Mouse (Mus musculus) limb, embryonic 15.5 days (tissue): Measurements from ENCODE around the gene Best2. TPM values are rescaled to one million over a fixed set of nuclear protein-coding genes. Genes with fewer than 3 reads are reported as not detected.

ENCODE experiments used
- ATAC-seq: fragments of 200-750 bp; cut with Nextera tagmentation; 2 replicates; pipeline ENCODE4 v1.8.0; 2017; ENCODE audit warnings: low read depth, moderate TSS enrichment; ENCODE audit not compliant: insufficient number of reproducible peaks, low FRiP score, low TSS enrichment
- H3K27ac ChIP-seq: fragments of 300-500 bp; sonication (generic); 2 replicates; pipeline ENCODE4 v1.5.1; 2015; ENCODE audit warnings: moderate library complexity, mild to moderate bottlenecking, inconsistent platforms
- H3K27me3 ChIP-seq: fragments of 300-500 bp; sonication (generic); 2 replicates; pipeline ENCODE4 v1.6.1; 2015; ENCODE audit warnings: inconsistent platforms
- H3K36me3 ChIP-seq: fragments of 300-500 bp; sonication (generic); 2 replicates; pipeline ENCODE4 v1.6.1; 2015; ENCODE audit warnings: inconsistent platforms
- H3K4me1 ChIP-seq: fragments of 300-500 bp; sonication (generic); 2 replicates; pipeline ENCODE4 v1.6.1; 2015; ENCODE audit warnings: inconsistent platforms
- H3K4me2 ChIP-seq: fragments of 300-500 bp; sonication (generic); 2 replicates; pipeline ENCODE4 v1.6.1; 2015; ENCODE audit warnings: mild to moderate bottlenecking, inconsistent platforms
- H3K4me3 ChIP-seq: fragments of 300-500 bp; sonication (generic); 2 replicates; pipeline ENCODE4 v1.5.1; 2015; ENCODE audit warnings: mild to moderate bottlenecking, inconsistent platforms
- H3K9ac ChIP-seq: fragments of 300-500 bp; sonication (generic); 2 replicates; pipeline ENCODE4 v1.6.1; 2015; ENCODE audit warnings: inconsistent platforms
- H3K9me3 ChIP-seq: fragments of 300-500 bp; sonication (generic); 2 replicates; pipeline ENCODE4 v1.6.1; 2016; ENCODE audit warnings: inconsistent platforms
- WGBS: fragments of 180-500 bp; shearing (Covaris S2); methylation state at CpG from one replicate; pipeline ENCODE4 v1.1.7; 2015; 5-methylcytosine and 5-hydroxymethylcytosine counted together
- polyA plus RNA-seq: library from polyadenylated mRNA; unstranded; fragments of >200 nt; fragmentation: Nextera tagmentation; extraction: Ambion mirVana; gene quantifications from 2 replicates; pipeline ENCODE4 v1.2.1, GENCODE M21; 2015

Gene Best2
- polyA plus RNA-seq, 1 experiment from 2014 or later: 0.12 TPM

DNA sequence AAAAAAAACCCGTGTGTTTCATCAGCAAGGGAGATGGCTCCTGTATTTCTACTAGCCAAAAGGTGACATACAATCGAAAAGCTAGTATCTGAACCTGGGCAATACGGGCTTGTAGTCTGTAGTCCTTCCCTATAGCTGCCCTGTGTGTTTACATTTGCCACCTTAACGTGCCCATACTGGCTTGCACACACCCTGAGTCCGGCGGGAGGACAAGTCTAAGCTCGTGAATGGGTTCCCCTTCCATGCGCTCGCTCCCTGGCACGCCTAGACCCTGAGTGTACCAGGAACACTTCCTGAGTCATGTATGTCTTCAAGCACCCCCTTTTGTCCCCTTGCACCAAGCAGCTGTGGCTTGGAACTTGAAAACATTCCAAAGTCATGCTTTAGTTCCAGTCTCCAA, 2.4 kb upstream of the Best2 start:
- Histone ChIP-seq H3K4me2 (no peak overlapping the region), H3K36me3 (peaks cover 40% of the 10 kb centered on the region), H3K9me3 (no peaks in the 10 kb centered on the region), H3K27me3 (peaks cover 27% of the 10 kb centered on the region), H3K4me3 (no peak overlapping the region), H3K9ac (no peak overlapping the region), H3K27ac (no peak overlapping the region), H3K4me1 (peaks cover 5% of the 10 kb centered on the region)
- 67% methylated on average over 10 of the region's 10 CpGs for whole genome bisulfite sequencing
- no peak for ATAC-seq

- 4% methylated on average over 26 of the region's 26 CpGs for WGBS
- H3K4me3 ChIP-seq: peak overlapping the region; percentile 30
- ATAC-seq: peak; percentile 41; the same call in 1 of the 2 replicates
- peaks cover 5% of the 10 kb centered on the region for H3K4me1 ChIP-seq
- peak overlapping the region; percentile 54 for H3K4me2 ChIP-seq
- peaks cover 54% of the 10 kb centered on the region for H3K27me3 ChIP-seq
- H3K36me3 ChIP-seq: peaks cover 8% of the 10 kb centered on the region
- no peak overlapping the region for H3K9ac ChIP-seq
- no peaks in the 10 kb centered on the region for H3K9me3 ChIP-seq
- H3K27ac ChIP-seq: no peak overlapping the region
Observed at GRCm38 (mm10) chr8:85013230-85013840, 996 bp downstream of the Best2 start.

- peaks cover 70% of the 10 kb centered on the region for H3K27me3 ChIP-seq
- H3K4me2 ChIP-seq: no peak overlapping the region
- H3K4me3 ChIP-seq: no peak overlapping the region
- no peak overlapping the region for H3K9ac ChIP-seq
- H3K36me3 ChIP-seq: no peaks in the 10 kb centered on the region
- H3K4me1 ChIP-seq: peaks cover 9% of the 10 kb centered on the region
- ATAC-seq: no peak
- WGBS: 14% methylated on average over 28 of the region's 28 CpGs
- no peak overlapping the region for H3K27ac ChIP-seq
- H3K9me3 ChIP-seq: no peaks in the 10 kb centered on the region
Observed at GRCm38 (mm10) chr8:85011242-85011641, 3.1 kb downstream of the Best2 start.

GRCm38 (mm10) chr8:85007686-85008085, 6.6 kb downstream of the Best2 start:
- H3K4me1 ChIP-seq: 0 out of 2 replicates have a peak, but pooled peaks cover 4% of the 10 kb centered on the region
- WGBS: 12% methylated on average over 25 of the region's 25 CpGs
- H3K9ac ChIP-seq: no peak overlapping the region
- peaks cover 49% of the 10 kb centered on the region for H3K27me3 ChIP-seq
- H3K4me2 ChIP-seq: no peak overlapping the region
- ATAC-seq: no peak
- no peaks in the 10 kb centered on the region for H3K9me3 ChIP-seq
- H3K27ac ChIP-seq: no peak overlapping the region
- no peaks in the 10 kb centered on the region for H3K36me3 ChIP-seq
- no peak overlapping the region for H3K4me3 ChIP-seq

DNA sequence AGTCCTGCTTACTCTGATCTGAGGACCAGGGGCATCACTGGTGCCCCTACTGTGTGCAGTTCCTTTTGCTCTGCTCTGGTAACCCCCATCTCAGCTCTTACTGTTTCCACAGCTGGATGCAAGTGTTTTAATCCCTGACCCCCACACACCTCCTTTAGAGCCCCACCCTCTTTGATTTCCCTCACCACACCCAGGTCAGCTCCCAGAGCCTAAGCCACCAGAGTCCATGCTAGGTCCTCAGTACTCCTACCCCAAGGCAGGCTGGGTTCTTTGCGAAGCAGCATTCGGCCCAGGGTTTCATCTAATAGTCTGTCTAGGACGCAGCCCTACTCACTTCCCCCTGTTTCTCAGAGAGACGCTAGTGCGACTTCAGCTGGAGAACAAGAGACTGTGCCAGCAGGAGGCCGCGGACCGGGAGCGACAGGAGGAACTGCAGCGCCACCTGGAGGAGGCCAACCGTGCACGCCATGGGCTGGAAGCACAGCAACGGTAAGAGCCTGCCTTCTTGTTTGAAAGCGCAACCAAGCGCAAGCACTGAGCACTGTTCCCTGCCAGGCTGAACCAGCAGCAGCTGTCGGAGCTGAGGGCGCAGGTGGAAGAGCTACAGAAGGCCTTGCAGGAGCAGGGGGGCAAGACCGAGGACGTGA, 16.6 kb downstream of the Best2 start:
- H3K27ac ChIP-seq: no peak overlapping the region
- peak overlapping the region; percentile 17; the same call in 1 of the 2 replicates for H3K4me2 ChIP-seq
- peaks cover 16% of the 10 kb centered on the region for H3K4me1 ChIP-seq
- 6% methylated on average over 19 of the region's 19 CpGs for WGBS
- peaks cover 20% of the 10 kb centered on the region for H3K27me3 ChIP-seq
- peak; percentile 31; the same call in 1 of the 2 replicates for ATAC-seq
- H3K36me3 ChIP-seq: peaks cover 4% of the 10 kb centered on the region; the same call in 1 of the 2 replicates
- H3K9me3 ChIP-seq: no peaks in the 10 kb centered on the region
- no peak overlapping the region for H3K4me3 ChIP-seq
- no peak overlapping the region for H3K9ac ChIP-seq

DNA sequence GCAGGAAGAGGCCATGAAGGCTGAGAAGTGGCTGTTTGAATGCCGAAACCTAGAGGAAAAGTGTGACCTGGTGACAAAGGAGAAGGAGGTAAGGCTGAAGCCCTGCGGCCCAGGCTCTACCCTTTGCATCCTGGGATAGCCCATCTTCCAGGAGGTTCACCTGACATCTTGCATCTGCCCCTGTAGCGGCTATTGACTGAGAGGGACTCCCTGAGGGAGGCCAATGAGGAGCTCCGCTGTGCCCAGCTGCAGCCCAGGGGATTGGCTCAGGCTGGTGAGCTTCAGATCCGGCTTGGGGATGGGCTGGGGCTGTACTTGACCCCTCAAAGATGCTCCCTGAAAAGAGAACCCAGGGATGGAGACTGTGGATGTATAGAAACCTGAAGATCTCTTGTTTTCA, 17.4 kb downstream of the Best2 start:
- H3K27me3 ChIP-seq: peaks cover 20% of the 10 kb centered on the region
- 81% methylated on average over 5 of the region's 5 CpGs for whole genome bisulfite sequencing
- no peak overlapping the region for H3K4me3 ChIP-seq
- no peak for ATAC-seq
- peaks cover 16% of the 10 kb centered on the region for H3K4me1 ChIP-seq
- H3K36me3 ChIP-seq: peaks cover 4% of the 10 kb centered on the region; the same call in 1 of the 2 replicates
- no peak overlapping the region for H3K4me2 ChIP-seq
- no peaks in the 10 kb centered on the region for H3K9me3 ChIP-seq
- no peak overlapping the region for H3K9ac ChIP-seq
- H3K27ac ChIP-seq: no peak overlapping the region

GRCm38 (mm10) chr8:84995680-84996079, 18.7 kb downstream of the Best2 start:
- ATAC-seq: no peak
- Histone ChIP-seq H3K9me3 (no peaks in the 10 kb centered on the region), H3K9ac (no peak overlapping the region), H3K27ac (no peak overlapping the region), H3K27me3 (peaks cover 20% of the 10 kb centered on the region), H3K4me1 (peaks cover 22% of the 10 kb centered on the region), H3K4me2 (0 out of 2 replicates have a peak overlapping the region, but pooled peaks have one; percentile 0), H3K36me3 (peaks cover 4% of the 10 kb centered on the region; the same call in 1 of the 2 replicates), H3K4me3 (no peak overlapping the region)
- WGBS: 32% methylated on average over 25 of the region's 25 CpGs

DNA sequence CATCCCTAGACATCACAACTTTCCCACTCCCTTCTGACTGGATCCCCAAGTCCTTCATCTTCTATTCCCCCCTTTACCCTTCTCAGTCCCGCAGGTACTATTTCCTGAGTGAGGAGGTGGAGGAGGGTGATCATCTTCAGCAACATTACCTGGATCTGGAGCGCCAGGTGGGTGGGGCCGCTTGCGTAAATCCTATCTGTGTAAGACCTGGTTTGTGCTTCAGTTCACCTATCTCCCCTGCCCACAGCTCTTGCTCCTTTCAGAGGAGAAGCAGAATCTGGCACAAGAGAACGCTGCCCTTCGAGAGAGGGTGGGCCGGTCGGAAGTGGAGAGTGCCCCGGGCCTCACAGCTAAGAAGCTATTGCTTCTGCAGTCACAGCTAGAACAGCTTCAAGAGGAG, 20.0 kb downstream of the Best2 start:
- no peak overlapping the region for H3K27ac ChIP-seq
- peaks cover 4% of the 10 kb centered on the region; the same call in 1 of the 2 replicates for H3K36me3 ChIP-seq
- no peak overlapping the region for H3K9ac ChIP-seq
- H3K9me3 ChIP-seq: no peaks in the 10 kb centered on the region
- no peak for ATAC-seq
- H3K4me2 ChIP-seq: no peak overlapping the region
- no peak overlapping the region for H3K4me3 ChIP-seq
- H3K4me1 ChIP-seq: peaks cover 28% of the 10 kb centered on the region
- WGBS: 91% methylated on average over 9 of the region's 9 CpGs
- H3K27me3 ChIP-seq: peaks cover 20% of the 10 kb centered on the region

- Histone ChIP-seq H3K4me1 (peaks cover 25% of the 10 kb centered on the region), H3K9ac (peak overlapping the region; percentile 58), H3K27me3 (peaks cover 17% of the 10 kb centered on the region), H3K4me3 (peak overlapping the region; percentile 61), H3K9me3 (no peaks in the 10 kb centered on the region), H3K36me3 (peaks cover 4% of the 10 kb centered on the region; the same call in 1 of the 2 replicates), H3K4me2 (peak overlapping the region; percentile 91), H3K27ac (peak overlapping the region; percentile 84)
- 3% methylated on average over 15 of the region's 15 CpGs for WGBS
- peak; percentile 22; the same call in 1 of the 2 replicates for ATAC-seq
Observed at GRCm38 (mm10) chr8:84990836-84991235, 23.5 kb downstream of the Best2 start.

DNA sequence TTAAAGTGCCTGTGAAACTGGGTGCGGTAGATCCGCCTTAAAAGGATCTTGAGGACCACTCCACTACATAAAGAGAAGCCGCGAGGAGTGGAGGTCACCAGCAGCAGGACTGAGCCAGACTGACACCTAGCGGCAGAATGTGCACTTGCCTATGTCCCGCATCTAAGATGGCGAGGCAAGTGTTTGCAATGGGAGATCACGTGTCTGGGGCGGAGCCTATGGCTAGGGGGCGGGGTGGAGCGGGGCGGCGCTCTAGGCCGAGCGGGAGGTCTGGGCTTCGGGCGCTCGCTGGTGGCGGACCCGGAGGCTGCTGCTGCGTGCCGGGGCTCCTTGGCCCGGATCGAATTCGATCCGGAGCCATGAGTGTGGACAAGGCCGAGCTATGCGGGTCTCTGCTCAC, 24.0 kb downstream of the Best2 start, which contains the start of gene Hook2:
Gene Hook2 (plus strand): TSS at position 255 of the 400 bp plus-strand sequence.
- H3K27ac ChIP-seq: peak within 1 kb of the TSS; percentile 84
- H3K4me3 ChIP-seq: peak within 1 kb of the TSS; percentile 61
- no peaks in the 10 kb centered on the region for H3K9me3 ChIP-seq
- peak; percentile 87 for ATAC-seq
- H3K36me3 ChIP-seq: peaks cover 4% of the 10 kb centered on the region; the same call in 1 of the 2 replicates
- peak within 1 kb of the TSS; percentile 58 for H3K9ac ChIP-seq
- peaks cover 26% of the 10 kb centered on the region for H3K4me1 ChIP-seq
- WGBS: 0% methylated on average over 28 of the region's 28 CpGs
- H3K4me2 ChIP-seq: peak within 1 kb of the TSS; percentile 91
- peaks cover 15% of the 10 kb centered on the region for H3K27me3 ChIP-seq

DNA sequence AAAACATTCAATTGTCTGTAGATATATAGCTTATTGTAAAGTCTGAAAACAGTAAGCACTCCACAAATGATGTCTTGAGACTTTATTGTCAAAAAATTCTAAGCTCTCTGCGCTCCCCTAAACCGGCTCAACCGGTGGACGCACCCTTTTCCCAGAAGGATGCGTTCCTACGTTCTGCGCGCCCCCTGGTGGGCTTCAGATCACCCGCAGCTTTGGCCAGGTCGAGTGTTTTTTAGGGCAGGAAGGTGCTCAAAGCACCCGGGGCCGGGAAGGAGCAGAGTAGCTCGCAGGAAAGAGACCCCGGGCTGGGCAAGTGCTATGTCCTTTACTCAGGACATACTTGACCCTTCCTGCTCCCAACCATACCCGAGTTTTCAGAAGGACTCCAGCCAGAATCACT, 24.5 kb downstream of the Best2 start:
- H3K4me1 ChIP-seq: peaks cover 31% of the 10 kb centered on the region
- peak; percentile 57 for ATAC-seq
- peaks cover 10% of the 10 kb centered on the region for H3K27me3 ChIP-seq
- H3K4me2 ChIP-seq: peak overlapping the region; percentile 91
- H3K36me3 ChIP-seq: peaks cover 2% of the 10 kb centered on the region; the same call in 1 of the 2 replicates
- H3K4me3 ChIP-seq: peak overlapping the region; percentile 61
- WGBS: 0% methylated on average over 15 of the region's 15 CpGs
- H3K9me3 ChIP-seq: no peaks in the 10 kb centered on the region
- peak overlapping the region; percentile 84 for H3K27ac ChIP-seq
- peak overlapping the region; percentile 52 for H3K9ac ChIP-seq

- peak overlapping the region; percentile 91 for H3K4me2 ChIP-seq
- H3K4me1 ChIP-seq: peaks cover 36% of the 10 kb centered on the region
- H3K27me3 ChIP-seq: peaks cover 5% of the 10 kb centered on the region; the same call in 1 of the 2 replicates
- H3K36me3 ChIP-seq: no peaks in the 10 kb centered on the region
- no peak overlapping the region for H3K9ac ChIP-seq
- no peaks in the 10 kb centered on the region for H3K9me3 ChIP-seq
- H3K27ac ChIP-seq: 0 out of 2 replicates have a peak overlapping the region, but pooled peaks have one; percentile 33
- no peak for ATAC-seq
- 1% methylated on average over 15 of the region's 15 CpGs for WGBS
- peak overlapping the region; percentile 7; the same call in 1 of the 2 replicates for H3K4me3 ChIP-seq
Observed at GRCm38 (mm10) chr8:84989311-84989731, 25.0 kb downstream of the Best2 start.
